Mouse (Mus musculus): ENCODE results near the gene Slc46a1.

DNA sequence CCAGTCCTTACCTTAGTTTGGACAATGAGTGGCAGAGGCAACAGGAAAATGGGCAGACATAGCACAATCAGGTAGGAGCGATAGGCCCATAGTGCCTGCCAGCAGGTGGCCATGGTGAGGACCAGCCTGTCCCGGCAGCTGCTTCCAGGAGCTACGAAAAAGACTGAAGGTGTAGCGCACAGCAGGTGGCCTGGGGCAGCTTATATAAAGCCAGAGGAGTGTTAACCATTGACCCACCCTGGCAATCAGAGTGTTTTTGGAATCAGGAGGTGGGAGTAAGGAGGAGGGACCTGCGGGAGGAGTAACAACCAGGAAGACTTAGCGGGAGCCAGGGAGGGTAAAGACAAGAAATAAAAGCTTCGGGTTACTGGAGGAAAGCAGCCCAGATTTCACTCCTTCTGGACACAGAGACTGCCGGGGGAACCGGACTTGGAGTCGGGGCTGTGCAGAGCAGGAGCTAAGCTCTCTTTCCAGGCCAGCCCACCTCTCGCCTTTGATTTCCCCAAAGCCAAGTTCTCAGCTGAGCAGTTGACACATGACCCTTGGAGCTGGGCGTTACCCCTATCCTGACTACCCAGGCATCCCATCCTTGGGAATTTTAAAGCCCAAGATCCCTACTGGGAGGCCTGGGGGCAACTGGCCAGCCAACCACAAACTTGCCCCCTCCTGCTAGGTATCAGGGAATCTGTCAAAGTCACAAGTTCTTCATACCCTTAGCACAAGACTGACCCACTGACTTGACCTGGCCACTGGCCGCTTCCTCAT lies 43.3 kb upstream of the Slc46a1 start, which contains the start of gene Slc13a2:
- TF ChIP-seq MXI1 (IDR thresholded peaks at IDR 0.05; ENCODE audit: low read depth, low read length) (no peak), MAX (IDR thresholded peaks at IDR 0.05; ENCODE audit: low read length) (no peak), MAFK (IDR thresholded peaks at IDR 0.05; ENCODE audit: borderline replicate concordance, low read depth, low read length) (no peak), MEF2A (IDR thresholded peaks at IDR 0.05; ENCODE audit: extremely low read depth, insufficient replicate concordance, low read depth, low read length, poor library complexity, severe bottlenecking) (no peak), EP300 (IDR thresholded peaks at IDR 0.05; ENCODE audit: low read depth in 1 of 2, low read length in 2 of 2) (no peak), CTCF (IDR thresholded peaks at IDR 0.05 in 2 of 3, conservative IDR thresholded peaks at IDR 0.05 in 1 of 3; ENCODE audit: control insufficient read depth in 1 of 3, insufficient read depth in 1 of 3, low read depth in 2 of 3, low read length in 3 of 3, poor library complexity in 1 of 3, severe bottlenecking in 1 of 3) (no peak), CHD2 (IDR thresholded peaks at IDR 0.05; ENCODE audit: low read length) (no peak), E2F4 (IDR thresholded peaks at IDR 0.05; ENCODE audit: borderline replicate concordance, low read depth, low read length) (no peak), ZC3H11A (IDR thresholded peaks at IDR 0.05; ENCODE audit: low read depth, low read length) (no peak)
